Mouse (Mus musculus) megakaryocyte, adult 5-6 weeks (primary cell): Measurements from ENCODE around the gene Lrrc28. TPM values are rescaled to one million over a fixed set of nuclear protein-coding genes. Genes with fewer than 3 reads are reported as not detected.

Source experiments
- ATAC-seq: 2 replicates; pipeline ENCODE4 v1.8.0; 2016; ENCODE audit warnings: mild to moderate bottlenecking, inconsistent platforms; ENCODE audit not compliant: poor library complexity, severe bottlenecking
- total RNA-seq, 2 experiments: library from RNA; stranded (forward) in 1 of 2; stranded (reverse) in 1 of 2; fragments of 153-499, 151-499 nt in 1 of 2; fragments of 221-1000, 200-1000 nt in 1 of 2; gene quantifications; 2 replicates each; pipeline versions ENCODE4 v1.2.3 to v1.2.4; 2015 to 2017

Gene Lrrc28
- 6.8 and 10.2 TPM in 2 replicates for total RNA-seq (2015)
- total RNA-seq (2017): 9.0 and 13.0 TPM in 2 replicates

DNA sequence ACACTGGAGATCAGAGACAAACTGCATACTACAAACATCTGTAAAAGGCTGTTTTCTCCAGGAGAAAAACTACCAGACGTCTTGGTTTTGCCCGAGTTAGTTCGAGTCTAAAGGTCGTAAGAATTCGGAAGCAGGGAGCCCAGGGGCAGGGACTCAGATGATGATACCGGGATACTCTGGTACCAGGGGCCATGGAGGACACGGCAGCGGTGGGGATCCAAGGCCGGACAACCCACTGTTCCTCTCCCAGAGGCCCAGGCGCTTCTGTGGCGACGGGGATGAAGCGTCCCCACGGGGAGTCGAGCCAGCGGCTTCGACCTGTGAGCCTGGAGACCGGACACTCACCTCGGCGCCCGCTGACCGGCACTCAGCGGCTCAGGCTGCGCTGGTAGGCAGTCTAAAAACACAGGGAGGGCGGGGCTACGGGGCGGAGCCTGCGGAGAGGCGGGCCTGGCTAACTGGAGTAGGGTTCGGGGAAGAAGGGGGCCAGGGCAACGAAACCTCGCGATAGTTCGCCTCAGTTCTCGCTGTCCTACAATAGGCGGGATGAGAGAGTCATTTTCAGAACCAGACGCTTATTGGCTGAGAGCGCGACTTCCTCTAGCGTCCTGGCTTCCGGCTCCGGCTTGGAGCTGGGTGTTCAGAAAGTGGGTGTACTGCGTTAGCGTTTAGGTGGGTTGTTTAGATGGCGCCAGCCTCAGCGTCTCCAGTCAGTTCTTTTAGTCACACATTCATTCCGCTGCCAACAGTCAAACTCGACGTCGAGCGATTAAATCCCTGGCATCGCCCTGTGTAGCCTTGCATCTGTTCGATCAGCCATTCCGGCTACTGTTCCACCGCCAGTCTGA is at the start of gene Lrrc28:
Gene Lrrc28 (minus strand): TSS at position 436 of the 848 bp plus-strand sequence.
- ATAC-seq: peak; percentile 94

DNA sequence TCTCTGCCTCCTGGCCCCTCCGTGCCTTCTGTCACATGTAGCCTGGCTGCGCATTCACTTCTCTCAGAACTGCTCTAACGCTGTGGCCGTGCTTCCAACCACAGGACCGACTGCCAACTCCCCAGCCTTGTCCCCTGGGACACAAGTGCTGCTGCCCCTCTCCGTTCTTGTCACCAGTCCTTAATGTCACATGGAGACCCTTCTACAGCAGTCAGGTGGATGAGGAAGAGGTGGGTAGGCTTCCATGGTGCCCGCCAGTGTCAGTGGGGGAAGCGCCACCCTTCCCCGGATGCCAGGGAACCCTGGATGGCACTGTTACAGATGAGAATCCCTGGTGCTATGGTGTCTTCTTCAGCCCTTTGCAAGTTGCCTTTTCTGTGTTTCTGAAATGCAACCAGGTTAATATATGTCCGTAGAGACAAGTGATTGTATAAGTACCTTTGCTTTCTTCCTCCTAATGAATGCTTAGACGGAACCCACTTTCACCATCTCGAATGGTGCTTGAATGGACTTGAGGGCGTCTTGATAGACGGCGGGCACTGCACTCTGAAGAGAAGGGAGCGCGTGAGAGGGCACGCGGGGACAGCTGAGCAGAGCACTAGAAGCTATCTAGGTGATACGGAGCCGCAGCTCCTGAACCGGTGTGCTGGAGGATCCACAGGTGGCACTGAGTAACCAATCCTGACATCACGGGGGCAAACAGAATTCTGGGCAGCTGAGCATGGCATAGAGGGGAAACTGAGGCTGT is 47.9 kb upstream of the Lrrc28 start:
- no peak for ATAC-seq

DNA sequence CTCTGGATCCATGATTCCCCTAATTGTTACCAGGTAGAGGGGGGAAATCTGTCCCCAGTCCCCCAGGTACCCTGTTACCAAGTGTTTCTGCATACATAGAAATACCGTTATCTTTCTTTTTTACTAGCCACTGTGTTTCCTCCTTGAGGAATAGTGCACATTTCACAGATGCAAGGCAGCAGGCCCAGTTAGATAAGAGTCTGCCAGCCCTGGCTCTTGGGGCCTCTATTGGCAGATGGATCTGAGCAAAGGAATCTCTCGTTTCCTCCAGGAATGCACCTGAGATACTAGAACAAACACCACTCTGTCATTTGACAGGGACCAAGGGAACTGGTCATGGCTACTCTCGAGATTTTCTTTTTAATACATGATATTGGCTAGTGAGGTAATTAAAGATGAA is 47.1 kb upstream of the Lrrc28 start:
- no peak for ATAC-seq

GRCm38 (mm10) chr7:67691036-67691435 is 46.0 kb upstream of the Lrrc28 start:
- ATAC-seq: no peak

DNA sequence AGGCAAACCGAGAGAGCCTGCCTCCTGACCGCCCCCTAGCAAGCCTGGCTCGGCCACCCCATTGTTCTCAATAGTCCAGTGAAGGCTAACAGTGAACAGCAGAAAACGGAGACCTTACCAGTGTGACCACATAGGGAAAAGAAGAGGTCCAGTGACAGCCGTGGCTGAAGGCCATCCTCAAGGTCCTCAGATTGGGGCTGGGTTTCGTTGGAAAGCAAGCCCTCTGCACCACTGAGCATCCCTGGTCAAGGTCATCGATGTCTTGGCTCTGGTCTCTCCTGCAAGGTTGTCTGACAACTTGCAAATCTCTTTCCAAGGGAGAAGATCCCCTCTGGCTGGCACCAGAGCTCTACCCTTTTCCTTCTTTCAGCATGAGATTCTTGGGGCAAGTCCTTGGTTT is 44.7 kb upstream of the Lrrc28 start:
- no peak for ATAC-seq

DNA sequence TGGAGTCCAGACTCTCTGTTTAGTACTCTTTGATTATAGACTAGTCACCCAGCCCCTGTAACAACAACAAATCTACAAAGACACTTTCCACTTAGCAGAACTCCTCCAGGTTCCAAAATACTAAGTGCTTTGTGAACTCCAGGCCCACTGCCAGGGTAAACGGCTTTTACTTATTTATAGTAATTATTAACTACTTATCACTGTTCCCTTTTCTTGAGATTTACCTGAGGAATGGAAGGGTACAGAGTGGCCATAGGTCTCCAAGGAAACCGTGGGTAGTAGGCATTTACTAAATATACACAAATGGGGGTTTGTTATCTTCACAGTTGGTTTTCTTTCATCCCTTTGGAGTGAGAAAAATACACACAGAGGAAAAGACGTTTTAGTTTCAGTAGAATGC is 43.2 kb upstream of the Lrrc28 start:
- no peak for ATAC-seq

DNA sequence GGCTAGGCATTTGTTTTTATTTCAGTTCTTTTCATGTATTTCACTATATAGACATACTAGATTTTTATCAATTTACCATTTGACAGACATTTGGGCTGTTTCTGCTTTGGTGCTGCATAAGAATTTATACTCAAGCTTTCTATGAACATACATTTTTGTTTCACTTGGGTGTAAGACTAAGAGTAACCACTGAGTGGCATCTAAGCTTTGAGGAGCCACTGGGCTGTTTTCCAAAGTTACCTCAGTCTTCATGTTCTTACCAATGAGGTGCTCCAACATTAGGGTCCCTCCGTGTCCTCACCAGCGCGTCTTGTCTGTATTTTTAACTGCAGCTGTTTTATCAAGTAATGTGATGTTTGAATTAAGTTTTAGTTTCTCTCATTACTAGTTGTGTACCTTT is 41.5 kb upstream of the Lrrc28 start:
- ATAC-seq: no peak

DNA sequence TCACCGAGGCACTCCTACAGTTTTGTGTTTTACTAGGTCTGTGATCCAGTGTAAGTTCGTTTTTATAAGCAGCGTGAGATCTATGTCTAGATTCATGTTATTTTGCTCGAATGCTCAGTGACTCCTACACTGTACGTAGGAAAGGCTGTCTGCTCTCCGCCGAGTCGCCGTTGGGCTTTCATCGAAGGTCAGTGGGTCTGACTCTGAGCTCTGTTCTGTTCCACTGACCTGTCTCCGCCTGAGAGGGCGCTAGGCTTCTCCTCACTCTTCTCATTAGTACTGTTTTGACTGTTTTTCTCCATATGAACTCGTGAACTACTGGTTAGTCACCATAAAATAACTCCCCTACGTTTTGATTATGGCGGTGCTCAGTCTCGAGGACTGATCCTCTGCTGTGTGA is 37.9 kb upstream of the Lrrc28 start:
- ATAC-seq: no peak

- ATAC-seq: no peak
These were observed 36.0 kb upstream of the Lrrc28 start for GRCm38 (mm10) chr7:67681078-67681477.

GRCm38 (mm10) chr7:67678878-67679499 is 33.9 kb upstream of the Lrrc28 start:
- no peak for ATAC-seq

- no peak for ATAC-seq
These were observed 28.6 kb upstream of the Lrrc28 start for GRCm38 (mm10) chr7:67673656-67674055.

- peak; percentile 92 for ATAC-seq
These were observed 27.6 kb upstream of the Lrrc28 start for GRCm38 (mm10) chr7:67672650-67673049.

DNA sequence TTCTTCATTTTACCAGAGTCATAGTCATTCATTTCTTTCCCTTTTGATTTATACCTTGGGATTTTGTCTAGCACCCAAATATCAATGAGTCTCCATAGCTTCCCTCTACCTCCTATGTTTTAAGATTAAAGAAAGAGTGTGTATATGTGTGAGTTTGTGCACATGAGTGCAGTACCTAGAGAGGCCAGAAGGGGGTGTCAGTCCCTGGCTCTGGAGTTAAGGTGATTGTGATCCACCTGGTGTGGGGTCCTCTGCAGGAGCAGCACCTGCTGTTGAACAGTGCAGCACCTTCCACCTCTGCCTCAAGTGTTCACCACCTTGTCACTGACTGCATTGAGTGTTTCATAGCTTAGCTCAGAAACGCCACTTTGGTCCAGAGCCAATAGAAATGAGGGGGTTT is 25.9 kb upstream of the Lrrc28 start:
- ATAC-seq: no peak

DNA sequence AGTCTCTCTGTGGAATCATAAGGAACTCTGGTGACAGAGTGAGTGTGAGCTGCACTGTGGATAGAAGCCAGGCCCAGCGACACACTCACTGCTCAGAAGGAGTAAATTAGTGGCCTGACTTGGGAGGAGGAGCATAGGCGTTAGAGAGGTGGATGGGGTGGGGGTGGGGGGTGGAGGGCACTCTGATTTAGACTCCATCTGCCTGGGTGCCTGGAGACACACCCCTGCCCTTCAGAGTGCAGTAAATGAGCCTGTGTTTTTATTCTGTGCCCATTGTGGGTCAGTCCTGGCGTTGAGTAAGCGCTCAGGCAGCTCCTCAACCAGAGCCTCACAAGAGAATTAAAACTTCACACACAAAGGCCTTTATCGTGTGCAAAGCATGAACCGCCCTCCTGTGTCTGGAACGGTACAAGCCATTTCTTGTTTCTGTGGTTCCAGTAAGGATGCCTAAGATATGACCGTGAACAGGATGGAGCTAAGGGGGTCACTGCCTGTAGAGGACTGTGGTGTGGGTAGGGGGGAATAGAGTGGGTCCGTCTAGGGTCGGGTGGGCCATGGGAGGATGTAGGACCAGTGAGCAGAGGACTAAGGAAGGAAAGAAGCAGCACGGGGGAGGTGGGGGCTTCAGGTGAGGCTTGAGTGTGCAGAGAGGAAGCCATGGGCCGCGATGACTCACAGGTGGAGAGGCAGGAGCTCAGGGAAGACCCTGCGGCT is 19.1 kb upstream of the Lrrc28 start:
- no peak for ATAC-seq

DNA sequence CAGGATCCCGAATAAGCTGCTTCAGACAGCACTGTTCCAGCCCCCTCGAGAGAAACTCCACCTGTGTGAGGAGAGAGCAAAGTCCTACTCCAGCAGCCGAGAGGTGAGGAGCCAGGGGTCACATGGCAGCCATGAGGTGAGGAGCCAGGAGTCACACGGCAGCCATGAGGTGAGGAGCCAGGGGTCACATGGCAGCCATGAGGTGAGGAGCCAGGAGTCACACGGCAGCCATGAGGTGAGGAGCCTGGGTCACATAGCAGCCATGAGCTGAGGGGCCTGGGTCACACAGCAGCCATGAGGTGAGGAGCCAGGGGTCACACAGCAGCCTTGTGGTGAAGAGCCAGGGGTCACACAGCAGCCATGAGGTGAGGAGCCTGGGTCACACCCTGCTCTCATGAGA is 17.4 kb upstream of the Lrrc28 start:
- no peak for ATAC-seq

DNA sequence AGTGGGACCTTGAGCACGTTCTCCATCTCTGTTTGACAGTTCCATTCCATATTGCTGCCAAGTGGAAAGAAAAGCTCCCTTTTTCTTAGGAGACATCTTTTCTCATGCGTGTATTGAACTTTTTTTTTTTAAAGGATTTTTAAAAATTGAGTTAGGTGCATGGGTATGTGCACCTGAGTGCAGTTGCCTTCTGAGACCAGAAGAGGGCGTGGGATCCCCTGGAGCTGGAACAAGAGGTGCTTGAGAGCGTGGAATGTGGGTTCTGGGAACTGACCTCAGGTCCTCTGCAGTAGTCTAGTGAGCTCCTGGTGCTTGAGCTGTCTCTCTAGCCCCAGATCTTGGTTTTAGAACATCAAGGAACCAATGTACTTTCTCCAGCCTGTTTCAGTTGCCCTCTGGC is 13.0 kb upstream of the Lrrc28 start:
- ATAC-seq: no peak

DNA sequence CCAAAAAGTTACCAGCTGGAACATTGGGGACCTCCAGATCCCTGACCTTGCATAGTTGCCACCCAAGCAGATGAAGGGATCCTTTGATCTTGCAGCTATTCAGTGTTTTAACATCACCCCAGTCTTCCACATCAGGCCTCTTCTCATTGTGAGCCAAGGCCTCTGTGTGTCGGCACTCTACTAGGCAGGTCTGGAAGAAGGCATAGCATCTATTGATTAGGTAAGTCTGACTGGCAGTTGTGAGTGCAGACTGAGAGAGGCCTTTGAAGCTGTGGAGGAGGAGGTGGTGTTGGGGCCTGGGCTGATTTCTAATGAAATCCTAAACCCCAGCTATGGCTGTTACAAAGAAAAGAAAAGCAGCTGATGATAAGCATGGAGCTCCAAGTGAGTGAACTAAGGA is 10.1 kb upstream of the Lrrc28 start:
- ATAC-seq: peak; percentile 33; the same call in 1 of the 2 replicates

- ATAC-seq: peak; percentile 47
These were observed 9.6 kb upstream of the Lrrc28 start for GRCm38 (mm10) chr7:67654668-67655067.

- ATAC-seq: no peak
These were observed 7.1 kb upstream of the Lrrc28 start for GRCm38 (mm10) chr7:67652211-67652610.

- no peak for ATAC-seq
These were observed 3.3 kb upstream of the Lrrc28 start for GRCm38 (mm10) chr7:67648376-67648775.

- no peak for ATAC-seq
These were observed 2.2 kb upstream of the Lrrc28 start, which contains the start of gene Ttc23 for GRCm38 (mm10) chr7:67647277-67647676. Gene Ttc23 (plus strand): TSS chr7:67647410.
